Mouse (Mus musculus) heart, adult 2 months (tissue): ENCODE data around the gene Il12rb2.

Source experiments
- CTCF ChIP-seq: fragments of 200-600 bp; IDR thresholded peaks from 2 replicates; pipeline ENCODE4 v1.8.1; 2022; ENCODE audit warnings: antibody characterized with exemption, mild to moderate bottlenecking, moderate library complexity
- EP300 ChIP-seq: fragments of 200-500 bp; IDR thresholded peaks from 2 replicates; pipeline ENCODE4 v1.6.1; 2011; ENCODE audit warnings: low read depth, low read length, control low read depth; ENCODE audit not compliant: insufficient read depth
- POLR2A ChIP-seq: fragments of 200-500 bp; IDR thresholded peaks from 2 replicates; pipeline ENCODE4 v1.6.1; 2011; ENCODE audit warnings: mild to moderate bottlenecking, low read depth, low read length, control low read depth; ENCODE audit not compliant: insufficient read depth

DNA sequence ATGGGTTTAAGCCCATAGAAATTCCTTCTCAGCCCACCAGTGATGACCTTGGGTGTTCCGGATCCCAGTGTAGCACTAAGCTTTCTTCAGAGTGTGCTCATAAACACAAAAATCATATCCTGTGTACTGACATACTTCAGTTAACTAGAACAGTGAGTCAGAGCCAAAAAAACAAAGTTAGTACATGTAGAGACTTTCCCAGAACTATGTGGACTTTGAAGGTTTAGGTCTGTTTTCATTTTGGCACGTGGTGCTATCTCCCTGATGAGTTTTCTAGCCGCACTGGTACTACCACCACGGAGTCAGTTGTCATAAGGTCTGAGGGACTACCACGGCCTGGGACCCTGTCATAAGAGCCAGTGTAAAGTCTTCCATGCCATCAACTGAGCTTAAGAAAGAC is 131.5 kb downstream of the Il12rb2 start:
- TF ChIP-seq CTCF (no peak), POLR2A (no peak), EP300 (no peak)
